Mouse (Mus musculus): ENCODE results near the gene P2ry14. TPM values are rescaled to one million over a fixed set of nuclear protein-coding genes. Genes with fewer than 3 reads are reported as not detected.

Gene P2ry14
- polyA plus RNA-seq, 1 experiment from 2014 or later, result 8.6 TPM

Other genes with a start within 250 kb of the P2ry14 start
- 2.4 TPM in 2 replicates for gene Med12l, start 147.8 kb downstream of the P2ry14 start, polyA plus RNA-seq (2014; fragmentation: Nextera tagmentation; extraction: Ambion mirVana)
- gene Gpr171, start 51.8 kb downstream of the P2ry14 start, polyA plus RNA-seq (2014; fragmentation: Nextera tagmentation; extraction: Ambion mirVana), result 1.1 and 1.2 TPM in 2 replicates
- not detected in 2 replicates for gene Gpr87, start 41.5 kb upstream of the P2ry14 start, polyA plus RNA-seq (2014; fragmentation: Nextera tagmentation; extraction: Ambion mirVana)
- 1.6 and 1.7 TPM in 2 replicates for gene P2ry13, start 57.3 kb upstream of the P2ry14 start, polyA plus RNA-seq (2014; fragmentation: Nextera tagmentation; extraction: Ambion mirVana)
- gene P2ry12, start 109.3 kb upstream of the P2ry14 start, polyA plus RNA-seq (2014; fragmentation: Nextera tagmentation; extraction: Ambion mirVana), result 1.9 and 2.5 TPM in 2 replicates
- gene Igsf10, start 190.8 kb upstream of the P2ry14 start, polyA plus RNA-seq (2014; fragmentation: Nextera tagmentation; extraction: Ambion mirVana), result 6.9 and 7.5 TPM in 2 replicates